Mouse (Mus musculus) B cell, adult 2 months (primary cell): Measurements from ENCODE around the gene Eps8l2.

Experiments used
- DNase-seq, 2 experiments: peaks; one replicate each; pipeline ENCODE4 v3.0.0; 2022

Gene Eps8l2

GRCm38 (mm10) chr7:141338576-141339131 is at the start of gene Eps8l2:
TSS of gene Eps8l2 (plus strand) at chr7:141338880.
- peak; percentile 51 to 57 for DNase-seq

GRCm38 (mm10) chr7:141291921-141292582 is 46.6 kb upstream of the Eps8l2 start, which contains the start of gene Drd4:
TSS of gene Drd4 (plus strand) at chr7:141292006.
- no peak for DNase-seq

GRCm38 (mm10) chr7:141292583-141293388 is 45.9 kb upstream of the Eps8l2 start:
- no peak for DNase-seq

GRCm38 (mm10) chr7:141293852-141294471 is 44.7 kb upstream of the Eps8l2 start:
- DNase-seq, result no peak

GRCm38 (mm10) chr7:141294479-141294878 is 44.2 kb upstream of the Eps8l2 start:
- no peak for DNase-seq

- DNase-seq, result no peak
Measured at GRCm38 (mm10) chr7:141297926-141298650, 40.6 kb upstream of the Eps8l2 start.

GRCm38 (mm10) chr7:141299175-141299574 is 39.5 kb upstream of the Eps8l2 start:
- no peak for DNase-seq

GRCm38 (mm10) chr7:141301386-141301785 is 37.3 kb upstream of the Eps8l2 start:
- no peak for DNase-seq

GRCm38 (mm10) chr7:141302702-141303268 is 35.9 kb upstream of the Eps8l2 start:
- DNase-seq, result no peak

GRCm38 (mm10) chr7:141304537-141304936 is 34.1 kb upstream of the Eps8l2 start:
- DNase-seq, result no peak

- DNase-seq, result no peak
Measured at GRCm38 (mm10) chr7:141314416-141314815, 24.3 kb upstream of the Eps8l2 start.

GRCm38 (mm10) chr7:141315076-141315475 is 23.6 kb upstream of the Eps8l2 start:
- no peak for DNase-seq

- peak; percentile 60 to 66 for DNase-seq
Measured at GRCm38 (mm10) chr7:141315974-141316373, 22.7 kb upstream of the Eps8l2 start.

- DNase-seq, result no peak
Measured at GRCm38 (mm10) chr7:141317619-141318132, 21.0 kb upstream of the Eps8l2 start.

- no peak for DNase-seq
Measured at GRCm38 (mm10) chr7:141319446-141319845, 19.2 kb upstream of the Eps8l2 start.

GRCm38 (mm10) chr7:141324686-141325085 is 14.0 kb upstream of the Eps8l2 start:
- DNase-seq, result no peak

- peak in 1 of 2 experiments; percentile 38 for DNase-seq
Measured at GRCm38 (mm10) chr7:141326546-141327446, 11.9 kb upstream of the Eps8l2 start.

- DNase-seq, result peak; percentile 96
Measured at GRCm38 (mm10) chr7:141327469-141328372, 11.0 kb upstream of the Eps8l2 start, which contains the start of the genes Deaf1 and Tmem80. TSS of gene Deaf1 (minus strand) at chr7:141327690. TSS of gene Tmem80 (plus strand) at chr7:141327739.

- no peak for DNase-seq
Measured at GRCm38 (mm10) chr7:141328373-141328990, 10.2 kb upstream of the Eps8l2 start.
